Mouse (Mus musculus) kidney, embryonic 14.5 days (tissue): ENCODE data around the gene Ell3. TPM values are rescaled to one million over a fixed set of nuclear protein-coding genes. Genes with fewer than 3 reads are reported as not detected.

ENCODE experiments used
- ATAC-seq: fragments of 200-750 bp; cut with Nextera tagmentation; 2 replicates; pipeline ENCODE4 v1.8.0; 2017; ENCODE audit warnings: moderate number of reproducible peaks, mild to moderate bottlenecking, moderate TSS enrichment, moderate library complexity; ENCODE audit not compliant: low FRiP score, low TSS enrichment
- H3K27ac ChIP-seq: fragments of 300-500 bp; sonication (generic); 2 replicates; pipeline ENCODE4 v1.5.1; 2014; ENCODE audit warnings: low read depth, mild to moderate bottlenecking, low read length, moderate library complexity, mixed read lengths
- H3K27me3 ChIP-seq: fragments of 300-500 bp; sonication (generic); 2 replicates; pipeline ENCODE4 v1.6.1; 2014; ENCODE audit warnings: mild to moderate bottlenecking, low read length; ENCODE audit not compliant: control insufficient read depth, insufficient read depth
- H3K36me3 ChIP-seq: fragments of 300-500 bp; sonication (generic); 2 replicates; pipeline ENCODE4 v1.6.1; 2014; ENCODE audit warnings: low read length, mixed read lengths; ENCODE audit not compliant: control insufficient read depth, insufficient read depth
- H3K4me1 ChIP-seq: fragments of 300-500 bp; sonication (generic); 2 replicates; pipeline ENCODE4 v1.6.1; 2014; ENCODE audit warnings: low read length, mixed read lengths; ENCODE audit not compliant: control insufficient read depth, insufficient read depth
- H3K4me2 ChIP-seq: fragments of 300-500 bp; sonication (generic); replicated peaks from 2 replicates; pipeline ENCODE4 v1.6.1; 2014; ENCODE audit warnings: low read depth, mild to moderate bottlenecking, low read length
- H3K4me3 ChIP-seq: fragments of 300-500 bp; sonication (generic); 2 replicates; pipeline ENCODE4 v1.5.1; 2014; ENCODE audit warnings: mild to moderate bottlenecking, low read length
- H3K9ac ChIP-seq: fragments of 300-500 bp; sonication (generic); 2 replicates; pipeline ENCODE4 v1.6.1; 2014; ENCODE audit warnings: low read depth, mild to moderate bottlenecking, low read length, moderate library complexity
- H3K9me3 ChIP-seq: fragments of 300-500 bp; sonication (generic); 2 replicates; pipeline ENCODE4 v1.6.1; 2016; ENCODE audit warnings: low read length; ENCODE audit not compliant: control insufficient read depth
- WGBS: fragments of 180-500 bp; shearing (Covaris S2); extraction: QIAGEN DNeasy Blood & Tissue Kit; methylation state at CpG from one replicate; pipeline ENCODE4 v1.1.7; 2014; 5-methylcytosine and 5-hydroxymethylcytosine counted together
- polyA plus RNA-seq: library from polyadenylated mRNA; unstranded; fragments of >200 nt; fragmentation: Nextera tagmentation; extraction: Ambion mirVana; gene quantifications from 2 replicates; pipeline ENCODE4 v1.2.1, GENCODE M21; 2014

Ell3 gene
- polyA plus RNA-seq, 1 experiment from 2014 or later: 12.2 TPM

GRCm38 (mm10) chr2:121415103-121415502, 29.0 kb downstream of the Ell3 start:
- Histone ChIP-seq H3K27ac (no peak overlapping the region), H3K27me3 (no peaks in the 10 kb centered on the region), H3K4me1 (peaks cover 11% of the 10 kb centered on the region; the same call in 1 of the 2 replicates), H3K4me3 (peak overlapping the region; percentile 98), H3K9ac (peak overlapping the region; percentile 99), H3K36me3 (peaks cover 35% of the 10 kb centered on the region), H3K4me2 (peak overlapping the region; percentile 70), H3K9me3 (no peaks in the 10 kb centered on the region)
- WGBS: 59% methylated on average over 3 of the region's 3 CpGs
- ATAC-seq: no peak

- peak overlapping the region; percentile 70 for H3K4me2 ChIP-seq
- H3K9ac ChIP-seq: peak overlapping the region; percentile 99
- H3K27ac ChIP-seq: peak overlapping the region; percentile 98
- peak; percentile 53 for ATAC-seq
- peaks cover 11% of the 10 kb centered on the region; the same call in 1 of the 2 replicates for H3K4me1 ChIP-seq
- H3K9me3 ChIP-seq: no peaks in the 10 kb centered on the region
- H3K4me3 ChIP-seq: peak overlapping the region; percentile 98
- no peaks in the 10 kb centered on the region for H3K27me3 ChIP-seq
- peaks cover 29% of the 10 kb centered on the region for H3K36me3 ChIP-seq
- under 1% methylated on average over 26 of the region's 32 CpGs for WGBS
These were observed 29.9 kb downstream of the Ell3 start for GRCm38 (mm10) chr2:121414139-121414685.

DNA sequence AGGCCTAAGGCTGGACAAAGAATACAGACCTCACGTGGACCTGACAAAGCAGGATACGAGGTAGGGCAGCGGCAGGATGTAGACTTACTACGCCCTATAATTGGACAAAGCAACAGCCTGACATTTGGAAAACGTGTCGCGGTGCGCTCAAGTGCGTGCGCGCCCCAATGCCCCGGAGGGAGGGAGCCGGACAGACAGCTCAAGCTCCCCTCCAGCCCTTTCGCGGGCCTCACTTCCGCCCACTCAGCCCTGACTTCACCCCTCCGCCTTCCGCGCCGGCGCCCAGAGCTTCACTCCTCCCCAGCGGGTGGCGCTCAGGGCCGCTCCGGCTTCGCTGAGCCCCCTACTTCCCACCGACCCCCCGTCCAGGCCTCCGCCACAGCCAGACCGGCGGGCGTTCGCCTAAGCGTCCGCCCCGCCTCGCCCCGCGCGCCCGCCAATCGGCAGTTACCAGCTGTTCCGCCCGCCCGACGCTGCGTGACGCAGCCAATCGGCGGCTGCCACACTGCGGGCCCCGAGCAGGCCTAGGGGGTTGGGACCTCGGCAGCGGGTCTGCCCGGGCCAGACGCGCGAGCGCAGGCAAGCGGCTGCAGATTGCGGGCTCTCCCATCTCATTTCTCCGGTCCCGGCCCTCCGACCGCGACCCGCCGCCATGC, 30.6 kb downstream of the Ell3 start, which contains the start of the genes Pdia3 and Catsper2:
Gene Pdia3, plus strand, starts transcription at position 389 of the 656 bp plus-strand sequence.
Gene Catsper2, minus strand, starts transcription at position 406 of the 656 bp plus-strand sequence.
- under 1% methylated on average over 67 of the region's 68 CpGs for WGBS
- peaks cover 22% of the 10 kb centered on the region for H3K36me3 ChIP-seq
- peak within 1 kb of the TSS; percentile 99 for H3K9ac ChIP-seq
- no peaks in the 10 kb centered on the region for H3K27me3 ChIP-seq
- H3K27ac ChIP-seq: peak within 1 kb of the TSS; percentile 98
- peak; percentile 99 for ATAC-seq
- H3K4me2 ChIP-seq: peak within 1 kb of the TSS; percentile 70
- peaks cover 11% of the 10 kb centered on the region; the same call in 1 of the 2 replicates for H3K4me1 ChIP-seq
- H3K9me3 ChIP-seq: no peaks in the 10 kb centered on the region
- H3K4me3 ChIP-seq: peak within 1 kb of the TSS; percentile 98

- peaks cover 16% of the 10 kb centered on the region for H3K36me3 ChIP-seq
- peak overlapping the region; percentile 64 for H3K4me2 ChIP-seq
- WGBS: 13% methylated on average over 4 of the region's 4 CpGs
- H3K4me1 ChIP-seq: peaks cover 11% of the 10 kb centered on the region; the same call in 1 of the 2 replicates
- peak overlapping the region; percentile 99 for H3K9ac ChIP-seq
- peak overlapping the region; percentile 98 for H3K4me3 ChIP-seq
- peak; percentile 2; the same call in 1 of the 2 replicates for ATAC-seq
- H3K27ac ChIP-seq: peak overlapping the region; percentile 88
- H3K9me3 ChIP-seq: no peaks in the 10 kb centered on the region
- no peaks in the 10 kb centered on the region for H3K27me3 ChIP-seq
These were observed 31.2 kb downstream of the Ell3 start for GRCm38 (mm10) chr2:121412843-121413386.

- H3K4me3 ChIP-seq: no peak overlapping the region
- no peak overlapping the region for H3K4me2 ChIP-seq
- no peaks in the 10 kb centered on the region for H3K36me3 ChIP-seq
- ATAC-seq: no peak
- WGBS: 38% methylated on average over 4 of the region's 4 CpGs
- no peaks in the 10 kb centered on the region for H3K9me3 ChIP-seq
- no peak overlapping the region for H3K27ac ChIP-seq
- H3K4me1 ChIP-seq: no peaks in the 10 kb centered on the region
- H3K27me3 ChIP-seq: no peaks in the 10 kb centered on the region
- H3K9ac ChIP-seq: no peak overlapping the region
These were observed 35.9 kb downstream of the Ell3 start for GRCm38 (mm10) chr2:121408160-121408559.

GRCm38 (mm10) chr2:121403296-121403695, 40.8 kb downstream of the Ell3 start:
- no peak overlapping the region for H3K4me3 ChIP-seq
- no peaks in the 10 kb centered on the region for H3K9me3 ChIP-seq
- no peaks in the 10 kb centered on the region for H3K36me3 ChIP-seq

DNA sequence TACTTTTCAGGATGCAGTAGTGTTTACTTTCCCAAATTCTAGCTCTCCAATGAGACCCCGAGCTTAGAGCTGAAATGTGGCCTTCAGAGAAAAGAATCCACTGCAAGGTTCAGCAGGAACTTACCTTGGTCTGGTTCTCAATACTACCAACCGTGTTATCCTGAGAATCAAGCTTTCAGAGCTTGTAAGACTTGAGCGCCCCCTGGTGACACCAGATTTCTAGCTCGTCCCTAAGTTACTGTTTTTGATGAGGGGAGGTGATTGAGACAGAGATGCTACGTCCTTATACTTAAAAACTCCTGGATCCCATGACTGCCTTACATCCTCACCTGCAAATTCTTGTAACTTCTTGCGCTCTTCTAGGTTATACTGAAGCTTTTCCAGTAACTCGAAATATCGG, 47.5 kb downstream of the Ell3 start:
- WGBS: 10% methylated on average over 8 of the region's 8 CpGs
- ATAC-seq: 0 out of 2 replicates have a peak, but pooled peaks have one; percentile 32
- no peak overlapping the region for H3K9ac ChIP-seq
- no peak overlapping the region for H3K4me2 ChIP-seq
- H3K27ac ChIP-seq: no peak overlapping the region
- H3K27me3 ChIP-seq: no peaks in the 10 kb centered on the region
- no peak overlapping the region for H3K4me3 ChIP-seq
- no peaks in the 10 kb centered on the region for H3K4me1 ChIP-seq
- H3K36me3 ChIP-seq: no peaks in the 10 kb centered on the region
- no peaks in the 10 kb centered on the region for H3K9me3 ChIP-seq

More at GRCm38 (mm10) chr2:121403296-121403695, 40.8 kb downstream of the Ell3 start:
- no peak overlapping the region for H3K4me2 ChIP-seq
- no peak overlapping the region for H3K27ac ChIP-seq
- H3K4me1 ChIP-seq: no peaks in the 10 kb centered on the region
- H3K9ac ChIP-seq: no peak overlapping the region
- H3K27me3 ChIP-seq: no peaks in the 10 kb centered on the region
- no peak for ATAC-seq
